Mouse (Mus musculus) liver, embryonic 12.5 days (tissue): ENCODE data around the gene Macrod1. TPM values are rescaled to one million over a fixed set of nuclear protein-coding genes. Genes with fewer than 3 reads are reported as not detected.

ENCODE experiments used
- ATAC-seq: fragments of 200-750 bp; cut with Nextera tagmentation; 2 replicates; pipeline ENCODE4 v1.8.0; 2017; ENCODE audit warnings: moderate number of reproducible peaks, mild to moderate bottlenecking, moderate library complexity
- H3K27ac ChIP-seq: fragments of 300-500 bp; sonication (generic); 2 replicates; pipeline ENCODE4 v1.5.1; 2016; ENCODE audit warnings: mild to moderate bottlenecking
- H3K27me3 ChIP-seq: fragments of 300-500 bp; sonication (generic); replicated peaks from 2 replicates; pipeline ENCODE4 v1.6.1; 2016; ENCODE audit warnings: mild to moderate bottlenecking, moderate library complexity
- H3K36me3 ChIP-seq: fragments of 300-500 bp; sonication (generic); 2 replicates; pipeline ENCODE4 v1.6.1; 2016; ENCODE audit warnings: mild to moderate bottlenecking, moderate library complexity
- H3K4me1 ChIP-seq: fragments of 300-500 bp; sonication (generic); 2 replicates; pipeline ENCODE4 v1.6.1; 2016
- H3K4me2 ChIP-seq: fragments of 300-500 bp; sonication (generic); 2 replicates; pipeline ENCODE4 v1.6.1; 2016; ENCODE audit warnings: mild to moderate bottlenecking, moderate library complexity
- H3K4me3 ChIP-seq: fragments of 300-500 bp; sonication (generic); 2 replicates; pipeline ENCODE4 v1.5.1; 2016; ENCODE audit warnings: mild to moderate bottlenecking, moderate library complexity
- H3K9ac ChIP-seq: fragments of 300-500 bp; sonication (generic); 2 replicates; pipeline ENCODE4 v1.6.1; 2016; ENCODE audit warnings: mild to moderate bottlenecking, moderate library complexity
- H3K9me3 ChIP-seq: fragments of 300-500 bp; sonication (generic); replicated peaks from 2 replicates; pipeline ENCODE4 v1.6.1; 2016; ENCODE audit warnings: mild to moderate bottlenecking, moderate library complexity
- WGBS: fragments of 180-500 bp; shearing (Covaris S2); methylation state at CpG from one replicate; pipeline ENCODE4 v1.1.7; 2016; ENCODE audit not compliant: insufficient replicate concordance; 5-methylcytosine and 5-hydroxymethylcytosine counted together
- polyA plus RNA-seq: library from polyadenylated mRNA; unstranded; fragments of >200 nt; fragmentation: Nextera tagmentation; extraction: Ambion mirVana; gene quantifications from 2 replicates; pipeline ENCODE4 v1.2.1, GENCODE M21; 2016

Gene Macrod1
- polyA plus RNA-seq, 1 experiment from 2014 or later = 7.6 TPM

DNA sequence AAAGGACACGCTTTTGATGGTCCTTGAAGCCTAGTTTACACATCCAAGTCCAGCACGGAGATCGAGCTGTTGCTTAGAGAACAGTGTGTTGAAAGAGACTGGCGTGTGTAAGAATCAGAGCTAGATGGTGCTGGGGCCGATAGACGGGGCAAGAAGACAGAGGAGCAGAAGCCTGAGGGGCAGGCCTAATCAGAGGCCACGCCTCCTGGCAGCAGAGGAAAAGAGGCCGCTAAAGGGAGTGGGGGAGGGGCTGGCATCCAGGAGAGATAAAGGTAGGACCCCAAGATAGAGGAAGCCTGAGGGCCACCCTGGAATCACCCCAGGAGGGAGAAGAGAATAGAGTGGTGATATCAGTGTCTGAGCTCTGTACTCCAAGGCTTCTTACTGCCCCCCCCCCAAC, 114.8 kb downstream of the Macrod1 start:
- 10% methylated on average over 8 of the region's 8 CpGs for WGBS
- no peaks in the 10 kb centered on the region for H3K36me3 ChIP-seq
- H3K9ac ChIP-seq = no peak overlapping the region
- peaks cover 80% of the 10 kb centered on the region for H3K27me3 ChIP-seq
- no peak for ATAC-seq
- no peak overlapping the region for H3K4me3 ChIP-seq
- H3K27ac ChIP-seq = no peak overlapping the region
- H3K4me2 ChIP-seq = no peak overlapping the region
- peaks cover 21% of the 10 kb centered on the region for H3K4me1 ChIP-seq
- H3K9me3 ChIP-seq = no peaks in the 10 kb centered on the region

DNA sequence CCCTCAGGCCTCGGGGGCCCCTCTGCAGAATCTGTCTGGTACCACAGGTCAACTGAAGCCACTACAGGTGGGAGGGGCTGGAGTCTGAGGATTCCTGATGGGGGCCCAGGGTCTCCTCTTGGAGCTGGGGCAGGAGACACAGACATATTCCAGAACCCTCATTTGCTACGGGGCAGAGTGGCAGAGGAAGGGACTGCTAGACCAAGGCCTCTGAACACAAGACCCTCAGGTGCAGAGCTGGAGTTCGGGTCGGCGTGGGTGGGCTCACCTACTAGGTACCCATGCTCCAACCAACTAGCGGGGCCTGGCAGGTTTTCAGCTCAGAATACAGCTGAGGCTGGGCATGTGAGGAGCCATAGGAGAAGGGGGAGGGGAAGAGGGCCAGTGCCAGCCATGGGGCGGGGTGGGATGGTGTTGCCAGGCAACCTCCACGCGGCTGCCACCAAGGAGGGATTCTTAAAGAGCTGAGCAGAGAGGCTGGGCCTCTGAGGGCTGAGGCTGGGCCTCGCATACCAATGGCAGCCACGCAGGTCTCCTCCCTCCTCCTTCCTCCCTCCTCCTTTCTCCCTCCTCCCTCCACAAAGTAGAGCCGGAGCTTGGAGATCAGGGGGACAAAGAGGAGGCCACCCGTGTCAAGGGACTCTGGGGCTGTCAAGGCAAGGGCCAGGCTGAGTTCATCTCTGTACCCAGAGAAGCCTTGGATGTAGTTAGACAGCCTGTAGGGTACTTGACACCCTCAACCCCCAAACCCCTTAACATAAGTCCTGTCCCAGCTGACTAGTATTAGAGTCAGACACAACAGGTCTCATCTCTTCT, 115.6 kb downstream of the Macrod1 start:
- no peak overlapping the region for H3K4me2 ChIP-seq
- H3K27me3 ChIP-seq = peaks cover 78% of the 10 kb centered on the region
- no peak overlapping the region for H3K4me3 ChIP-seq
- H3K27ac ChIP-seq = no peak overlapping the region
- no peaks in the 10 kb centered on the region for H3K9me3 ChIP-seq
- ATAC-seq = no peak; the same call in 1 of the 2 replicates
- 36% methylated on average over 13 of the region's 13 CpGs for WGBS
- H3K4me1 ChIP-seq = peaks cover 21% of the 10 kb centered on the region
- no peaks in the 10 kb centered on the region for H3K36me3 ChIP-seq
- no peak overlapping the region for H3K9ac ChIP-seq

DNA sequence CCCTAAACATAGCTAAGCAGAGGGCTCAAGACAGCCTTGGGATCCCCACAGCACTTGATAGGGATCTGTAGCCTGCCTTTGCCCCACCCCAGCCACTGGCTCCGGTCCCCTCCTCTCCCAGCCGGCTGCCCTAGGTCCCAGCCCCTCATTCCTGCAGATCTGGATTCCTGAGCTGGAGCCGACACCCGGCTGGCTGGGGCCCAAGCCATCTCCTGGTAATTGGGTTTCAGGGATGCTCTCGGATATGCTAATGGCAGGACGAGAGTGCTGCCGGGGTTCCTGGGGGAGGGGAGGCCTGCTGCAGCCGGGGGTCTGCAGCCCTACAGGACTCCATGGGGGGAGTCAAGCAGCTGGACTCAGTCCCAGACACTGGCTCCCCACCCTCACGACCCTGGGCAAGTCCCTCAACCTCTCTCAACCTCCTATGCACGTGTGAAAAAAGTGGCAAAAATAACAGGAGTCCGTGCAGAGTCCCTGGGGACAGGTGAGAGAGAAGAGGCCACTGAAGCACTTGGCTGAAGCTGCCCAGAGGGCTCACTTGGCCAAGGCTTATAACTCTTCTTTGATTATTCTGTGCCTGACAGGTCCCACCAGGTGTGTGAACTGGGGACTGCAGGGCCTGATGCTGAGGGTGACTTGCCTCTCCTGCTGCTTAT, 119.6 kb downstream of the Macrod1 start:
- WGBS = 30% methylated on average over 11 of the region's 11 CpGs
- no peak for ATAC-seq
- Histone ChIP-seq H3K27me3 (peaks cover 85% of the 10 kb centered on the region), H3K4me1 (peaks cover 25% of the 10 kb centered on the region), H3K36me3 (no peaks in the 10 kb centered on the region), H3K4me3 (no peak overlapping the region), H3K4me2 (no peak overlapping the region), H3K27ac (no peak overlapping the region), H3K9me3 (no peaks in the 10 kb centered on the region), H3K9ac (no peak overlapping the region)

DNA sequence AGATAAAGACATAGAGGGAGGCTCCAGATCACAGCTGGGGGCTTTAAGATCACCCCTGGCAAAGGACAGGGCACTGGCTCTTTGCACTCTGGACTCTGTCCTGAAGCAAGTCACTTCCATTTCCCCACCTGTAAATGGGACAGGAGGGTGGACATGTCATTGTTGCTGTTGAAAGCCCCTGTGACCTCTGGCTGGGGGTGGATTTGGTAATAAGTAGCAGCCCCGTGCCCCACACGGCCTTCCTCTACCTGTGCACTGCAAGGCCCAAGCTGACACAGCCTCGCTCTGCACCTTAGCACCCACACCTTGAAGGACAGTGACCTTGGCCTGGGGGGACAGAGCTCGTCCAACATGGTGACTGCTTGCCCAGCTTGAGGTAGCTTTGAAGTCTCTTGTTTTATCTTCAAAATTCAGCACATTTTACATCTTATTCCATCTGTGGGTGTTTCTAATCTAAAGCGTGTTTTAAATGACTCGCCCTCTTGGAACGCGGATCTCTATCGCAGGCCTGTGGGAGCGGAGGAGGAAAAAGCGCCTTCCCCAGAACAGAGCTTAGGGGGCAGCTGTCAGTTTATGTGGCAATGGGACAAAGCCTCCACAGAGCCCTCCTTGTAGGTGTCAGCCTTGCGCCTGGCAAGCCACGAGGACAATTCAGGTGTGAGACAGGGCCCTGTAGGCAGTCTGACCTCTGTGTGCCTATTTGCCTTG, 121.3 kb downstream of the Macrod1 start:
- 47% methylated on average over 13 of the region's 13 CpGs for WGBS
- H3K9ac ChIP-seq = no peak overlapping the region
- no peak for ATAC-seq

DNA sequence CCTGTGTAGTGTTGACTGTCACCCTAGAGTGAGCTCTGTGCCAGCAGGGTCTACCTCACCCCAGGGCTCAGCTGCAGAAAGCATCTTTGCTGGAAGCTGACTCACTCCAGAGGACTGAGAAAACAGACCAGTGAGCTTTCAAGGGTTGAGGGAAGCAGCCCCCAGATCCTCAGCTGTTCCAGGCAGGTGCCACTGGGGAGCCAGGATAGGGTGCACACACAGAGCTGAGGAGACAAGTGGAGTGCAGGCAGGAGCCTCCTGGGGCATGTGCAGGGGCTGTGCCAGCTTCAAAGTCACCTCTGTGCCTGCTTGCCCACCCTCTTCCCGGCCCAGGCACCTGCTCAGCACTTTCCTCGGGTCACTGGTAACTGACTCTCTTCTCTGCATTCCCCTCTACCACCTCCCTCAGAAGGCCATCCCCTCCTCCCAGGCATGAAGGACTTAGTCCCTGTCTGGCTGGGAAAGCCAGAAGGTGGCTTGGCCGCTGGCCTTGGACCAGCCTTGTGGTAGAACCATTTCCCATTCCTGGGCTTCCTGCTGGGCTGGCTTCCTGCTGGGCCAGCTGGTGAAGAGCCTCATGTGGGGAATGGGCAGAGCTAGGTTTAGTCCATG, 122.3 kb downstream of the Macrod1 start:
- Histone ChIP-seq H3K36me3 (no peaks in the 10 kb centered on the region), H3K27me3 (peaks cover 90% of the 10 kb centered on the region), H3K4me2 (no peak overlapping the region), H3K9ac (no peak overlapping the region), H3K9me3 (no peaks in the 10 kb centered on the region), H3K4me1 (peaks cover 18% of the 10 kb centered on the region), H3K4me3 (no peak overlapping the region), H3K27ac (no peak overlapping the region)
- WGBS = 44% methylated on average over 3 of the region's 3 CpGs
- ATAC-seq = no peak

More for the DNA sequence above, 121.3 kb downstream of the Macrod1 start:
- Histone ChIP-seq H3K9me3 (no peaks in the 10 kb centered on the region), H3K4me3 (no peak overlapping the region), H3K36me3 (no peaks in the 10 kb centered on the region), H3K27me3 (peaks cover 88% of the 10 kb centered on the region), H3K27ac (no peak overlapping the region), H3K4me1 (peaks cover 18% of the 10 kb centered on the region), H3K4me2 (no peak overlapping the region)

DNA sequence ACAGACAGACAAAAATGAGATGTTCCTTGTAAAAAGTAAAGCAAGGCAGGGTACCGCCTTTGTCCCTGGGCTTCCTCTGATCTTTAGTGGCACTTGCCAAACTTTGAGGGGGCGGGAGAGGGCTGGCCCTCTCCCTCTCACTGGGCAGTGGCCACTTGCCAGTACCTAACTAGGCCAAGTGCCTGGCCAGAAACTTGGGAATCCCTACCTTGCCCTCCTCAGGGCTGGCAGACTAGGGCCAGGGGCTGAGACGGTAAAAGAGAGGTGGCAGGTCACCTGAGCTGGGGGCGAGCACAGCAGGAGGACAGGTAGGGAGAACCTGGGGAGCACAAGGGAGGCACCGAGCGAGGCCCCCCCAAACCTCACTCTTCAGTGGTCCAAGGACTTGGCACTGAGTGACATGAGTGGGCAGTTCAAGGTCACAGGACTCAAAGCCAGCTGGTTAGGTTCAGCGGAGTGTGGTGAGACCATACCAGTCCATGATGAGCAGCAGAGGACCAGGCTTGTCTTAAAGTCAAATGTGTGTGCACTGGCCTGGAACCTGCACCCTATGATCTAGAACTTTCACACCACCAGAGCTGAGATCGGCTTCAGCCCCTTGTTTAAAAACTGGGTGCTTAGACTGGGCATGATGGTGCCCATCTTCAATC, 124.3 kb downstream of the Macrod1 start:
- no peak for ATAC-seq
- H3K27ac ChIP-seq = no peak overlapping the region
- H3K4me2 ChIP-seq = no peak overlapping the region
- no peaks in the 10 kb centered on the region for H3K9me3 ChIP-seq
- H3K4me1 ChIP-seq = peaks cover 18% of the 10 kb centered on the region
- H3K27me3 ChIP-seq = peaks cover 97% of the 10 kb centered on the region
- H3K9ac ChIP-seq = no peak overlapping the region
- H3K4me3 ChIP-seq = no peak overlapping the region
- 70% methylated on average over 8 of the region's 8 CpGs for WGBS
- H3K36me3 ChIP-seq = no peaks in the 10 kb centered on the region

DNA sequence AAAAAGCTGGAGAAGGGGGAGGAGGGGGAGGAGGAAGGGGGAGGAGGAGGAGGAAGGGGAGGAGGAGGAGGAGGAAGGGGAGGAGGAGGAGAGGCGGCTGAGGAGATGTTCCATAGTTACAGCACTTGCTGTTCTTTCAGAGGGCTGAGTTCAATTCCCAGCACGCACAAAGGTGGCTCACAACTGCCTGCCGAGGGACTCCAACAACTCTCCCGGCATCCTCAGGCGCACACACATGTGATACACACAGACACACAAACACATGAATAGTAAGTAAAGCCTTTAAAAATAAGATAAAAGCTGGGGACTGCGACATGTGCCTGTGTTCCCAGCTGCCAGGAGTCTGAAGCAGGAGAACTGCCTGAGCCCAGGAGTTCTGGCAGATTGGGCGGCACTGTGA, 124.9 kb downstream of the Macrod1 start:
- no peaks in the 10 kb centered on the region for H3K36me3 ChIP-seq
- no peak overlapping the region for H3K27ac ChIP-seq
- peaks cover 97% of the 10 kb centered on the region for H3K27me3 ChIP-seq
- 53% methylated on average over 7 of the region's 7 CpGs for WGBS
- H3K4me2 ChIP-seq = no peak overlapping the region
- no peak overlapping the region for H3K4me3 ChIP-seq
- no peaks in the 10 kb centered on the region for H3K9me3 ChIP-seq
- peaks cover 15% of the 10 kb centered on the region for H3K4me1 ChIP-seq
- ATAC-seq = no peak
- no peak overlapping the region for H3K9ac ChIP-seq

DNA sequence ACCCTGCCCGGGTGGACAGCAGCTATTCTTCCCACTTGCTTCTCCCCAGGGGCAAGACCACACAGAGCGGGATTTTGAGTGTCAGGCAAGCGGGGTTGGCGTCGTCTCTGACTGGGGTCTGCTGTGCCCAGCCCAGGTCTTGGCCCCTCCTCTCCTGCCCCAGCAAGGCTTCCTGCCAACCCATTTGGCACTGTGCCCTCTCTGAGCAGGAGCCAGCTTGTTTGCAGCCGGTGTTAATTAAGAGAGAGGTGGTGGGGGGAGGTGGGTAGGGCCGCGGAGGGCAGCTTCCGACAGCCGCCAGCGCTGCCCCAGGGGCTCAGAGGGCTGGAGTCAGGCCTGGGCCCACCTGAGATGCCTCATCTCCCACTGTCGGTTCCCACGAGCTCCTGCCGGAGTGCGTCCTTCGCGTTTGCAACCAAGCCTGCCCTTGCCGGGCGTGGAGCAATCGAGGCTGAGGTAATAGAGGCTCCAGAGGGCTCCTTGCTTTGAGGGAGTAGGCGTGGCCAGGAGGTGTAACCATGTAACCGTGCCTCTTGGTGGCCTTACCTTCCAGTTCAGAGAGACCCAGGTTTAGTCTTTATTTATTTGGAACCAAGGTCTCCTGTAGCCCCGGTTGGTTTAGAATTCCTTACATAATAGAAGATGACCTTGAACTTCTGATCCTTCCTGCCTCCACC, 125.8 kb downstream of the Macrod1 start:
- peaks cover 99% of the 10 kb centered on the region for H3K27me3 ChIP-seq
- no peak for ATAC-seq
- H3K4me1 ChIP-seq = peaks cover 15% of the 10 kb centered on the region
- H3K4me2 ChIP-seq = peak overlapping the region; percentile 24; the same call in 1 of the 2 replicates
- H3K9ac ChIP-seq = no peak overlapping the region
- H3K4me3 ChIP-seq = no peak overlapping the region
- WGBS = 17% methylated on average over 23 of the region's 23 CpGs
- no peak overlapping the region for H3K27ac ChIP-seq
- H3K9me3 ChIP-seq = no peaks in the 10 kb centered on the region
- H3K36me3 ChIP-seq = no peaks in the 10 kb centered on the region

DNA sequence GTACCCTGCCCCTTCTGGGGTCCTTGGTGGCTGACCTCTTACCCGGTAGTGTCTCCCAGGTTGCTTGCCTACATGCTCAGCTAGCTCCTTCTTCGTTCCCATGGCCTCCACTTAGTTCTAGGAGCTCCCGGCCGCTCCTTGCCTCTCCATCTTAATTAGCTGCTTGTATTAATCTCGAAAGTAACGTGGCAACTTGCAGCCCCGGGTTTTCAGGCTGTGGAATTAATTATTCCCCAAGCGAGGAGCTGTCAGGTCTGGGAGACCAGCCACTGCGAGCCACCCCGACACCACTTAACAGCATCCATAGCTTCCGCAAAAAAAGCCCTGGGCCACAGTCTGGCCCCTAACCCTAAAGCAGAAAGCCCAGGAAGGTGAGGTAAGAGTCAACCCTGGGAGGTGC, 126.8 kb downstream of the Macrod1 start:
- Histone ChIP-seq H3K36me3 (no peaks in the 10 kb centered on the region), H3K4me2 (no peak overlapping the region), H3K9me3 (no peaks in the 10 kb centered on the region), H3K9ac (no peak overlapping the region), H3K4me3 (no peak overlapping the region), H3K27ac (no peak overlapping the region), H3K4me1 (peaks cover 8% of the 10 kb centered on the region), H3K27me3 (peaks cover 99% of the 10 kb centered on the region)
- ATAC-seq = no peak
- 48% methylated on average over 11 of the region's 11 CpGs for WGBS

DNA sequence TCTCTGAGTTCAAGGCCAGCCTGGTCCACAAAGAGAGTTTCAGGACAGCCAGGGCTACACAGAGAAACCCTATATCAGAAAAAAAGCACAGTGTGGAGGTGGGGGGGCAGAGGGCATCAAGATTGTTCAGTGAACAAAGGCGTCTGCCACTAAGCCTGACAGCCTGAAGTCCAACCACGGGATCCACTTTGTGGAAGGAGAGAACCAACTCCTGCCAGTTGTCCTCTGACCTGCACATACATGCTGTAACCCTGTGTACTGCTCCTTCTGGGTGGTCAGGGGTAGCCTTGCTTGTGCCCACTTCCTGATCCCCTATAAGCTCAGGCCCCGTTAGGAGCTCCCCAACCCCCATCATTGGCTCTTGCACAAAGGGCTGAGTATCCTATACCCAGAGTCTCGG, 128.4 kb downstream of the Macrod1 start:
- H3K27ac ChIP-seq = no peak overlapping the region
- no peak overlapping the region for H3K9ac ChIP-seq
- no peak for ATAC-seq
- peaks cover 10% of the 10 kb centered on the region for H3K4me1 ChIP-seq
- no peaks in the 10 kb centered on the region for H3K36me3 ChIP-seq
- 60% methylated on average over 4 of the region's 4 CpGs for WGBS
- no peaks in the 10 kb centered on the region for H3K9me3 ChIP-seq
- H3K4me3 ChIP-seq = no peak overlapping the region
- H3K27me3 ChIP-seq = peaks cover 97% of the 10 kb centered on the region
- no peak overlapping the region for H3K4me2 ChIP-seq

DNA sequence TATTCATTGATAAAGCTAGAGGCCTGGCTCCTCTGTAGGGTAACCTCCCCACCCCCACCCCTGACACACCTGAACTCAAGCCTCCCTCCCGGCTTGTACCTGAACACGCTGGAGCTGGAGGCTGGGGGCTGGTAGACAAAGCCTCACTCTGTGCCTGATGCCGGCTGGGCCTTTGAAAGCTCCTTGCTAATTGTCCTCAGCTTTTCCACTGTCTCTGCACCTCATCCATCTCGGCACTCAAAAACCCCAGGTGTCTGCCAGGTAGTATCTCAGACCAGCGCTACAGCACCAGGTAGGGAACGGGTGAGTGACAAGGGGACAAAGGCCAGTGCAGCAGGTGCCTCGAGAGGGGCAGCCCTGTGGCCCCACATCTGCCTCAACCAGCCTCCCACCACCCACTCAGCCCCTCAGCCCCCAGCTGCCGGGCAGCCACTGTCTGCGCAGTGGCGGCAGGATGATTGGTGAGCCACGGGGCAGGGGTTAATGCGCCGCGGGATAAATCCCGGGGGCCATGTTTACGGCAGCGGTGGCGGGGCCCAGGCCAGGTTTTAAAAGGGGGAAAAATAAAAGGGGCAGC, 129.2 kb downstream of the Macrod1 start:
- H3K36me3 ChIP-seq = no peaks in the 10 kb centered on the region
- peaks cover 90% of the 10 kb centered on the region for H3K27me3 ChIP-seq
- H3K9ac ChIP-seq = no peak overlapping the region
- 21% methylated on average over 18 of the region's 18 CpGs for WGBS
- H3K9me3 ChIP-seq = no peaks in the 10 kb centered on the region
- no peak overlapping the region for H3K4me2 ChIP-seq
- H3K4me1 ChIP-seq = peaks cover 10% of the 10 kb centered on the region
- H3K4me3 ChIP-seq = no peak overlapping the region
- no peak overlapping the region for H3K27ac ChIP-seq
- ATAC-seq = no peak
